Mouse (Mus musculus): Measurements from ENCODE around the gene Csnk2b.

DNA sequence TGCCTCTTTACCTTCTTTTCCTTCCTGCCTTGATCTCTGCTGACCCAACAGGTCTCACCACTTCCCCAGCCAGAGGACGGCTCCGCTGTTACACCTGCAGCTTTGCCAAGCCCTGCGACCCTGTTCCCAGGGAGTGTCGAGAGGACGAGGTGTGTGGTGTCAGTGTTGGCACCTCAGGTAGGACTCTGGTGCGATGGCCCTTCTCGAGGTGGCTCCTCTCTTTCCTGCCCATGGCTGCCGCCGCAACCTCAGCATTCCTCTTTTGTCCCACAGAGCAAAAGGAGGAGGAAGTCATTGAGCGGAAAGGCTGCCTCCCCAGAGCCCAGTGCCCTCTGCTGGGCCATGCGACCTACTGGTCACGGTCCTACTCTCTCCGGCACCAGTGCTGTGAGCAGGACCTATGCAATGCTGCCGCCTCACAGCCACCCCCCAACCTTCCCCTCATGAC is 44.0 kb downstream of the Csnk2b start, which contains the start of gene Ly6g6d:
- TF ChIP-seq CTCF (IDR thresholded peaks at IDR 0.05) (peak; percentile 85), EP300 (IDR thresholded peaks at IDR 0.05) (no peak)
